Mouse (Mus musculus): ENCODE results near the gene Zfp609. TPM values are rescaled to one million over a fixed set of nuclear protein-coding genes. Genes with fewer than 3 reads are reported as not detected.

Zfp609 gene
- polyA plus RNA-seq, 1 experiment from 2014 or later = 7.4 TPM

- Histone ChIP-seq H3K36me3 (ENCODE audit: insufficient read depth) (peaks cover 15% of the 10 kb centered on the region; the same call in 1 of the 2 replicates), H3K27me3 (ENCODE audit: insufficient read depth, low read length) (no peaks in the 10 kb centered on the region), H3K4me1 (ENCODE audit: insufficient read depth) (0 out of 2 replicates have a peak, but pooled peaks cover 6% of the 10 kb centered on the region), H3K27ac (ENCODE audit: low read depth) (no peak overlapping the region), H3K9ac (no peak overlapping the region), H3K4me2 (no peak overlapping the region), H3K9me3 (ENCODE audit: low read depth, low read length) (no peaks in the 10 kb centered on the region), H3K4me3 (ENCODE audit: low read depth, low read length) (no peak overlapping the region)
- 84% methylated on average over 3 of the region's 3 CpGs for WGBS
- DNase-seq = no peak
- no peak for TF ChIP-seq CTCF (IDR thresholded peaks at IDR 0.05; ENCODE audit: low read depth)
- ATAC-seq (ENCODE audit: insufficient read depth) = no peak
Measured at GRCm38 (mm10) chr9:65793506-65793905, 33.9 kb downstream of the Zfp609 start.

GRCm38 (mm10) chr9:65793086-65793485 lies 34.3 kb downstream of the Zfp609 start:
- H3K9me3 ChIP-seq (ENCODE audit: low read depth, low read length) = no peaks in the 10 kb centered on the region
- no peak overlapping the region for H3K27ac ChIP-seq (ENCODE audit: low read depth)
- H3K4me3 ChIP-seq (ENCODE audit: low read depth, low read length) = no peak overlapping the region
- H3K36me3 ChIP-seq (ENCODE audit: insufficient read depth) = peaks cover 15% of the 10 kb centered on the region; the same call in 1 of the 2 replicates
- H3K9ac ChIP-seq = no peak overlapping the region
- 0 out of 2 replicates have a peak, but pooled peaks cover 6% of the 10 kb centered on the region for H3K4me1 ChIP-seq (ENCODE audit: insufficient read depth)
- DNase-seq (no peak), ATAC-seq (ENCODE audit: insufficient read depth) (no peak)
- WGBS = 79% methylated on average over 3 of the region's 3 CpGs
- no peaks in the 10 kb centered on the region for H3K27me3 ChIP-seq (ENCODE audit: insufficient read depth, low read length)
- no peak overlapping the region for H3K4me2 ChIP-seq
- no peak for TF ChIP-seq CTCF (IDR thresholded peaks at IDR 0.05; ENCODE audit: low read depth)

- H3K27me3 ChIP-seq (ENCODE audit: insufficient read depth, low read length) = no peaks in the 10 kb centered on the region
- ATAC-seq (ENCODE audit: insufficient read depth) = no peak
- no peak overlapping the region for H3K27ac ChIP-seq (ENCODE audit: low read depth)
- H3K36me3 ChIP-seq (ENCODE audit: insufficient read depth) = peaks cover 15% of the 10 kb centered on the region; the same call in 1 of the 2 replicates
- H3K4me2 ChIP-seq = no peak overlapping the region
- no peak for DNase-seq
- H3K9ac ChIP-seq = no peak overlapping the region
- TF ChIP-seq CTCF (IDR thresholded peaks at IDR 0.05; ENCODE audit: low read depth) = no peak
- H3K4me3 ChIP-seq (ENCODE audit: low read depth, low read length) = no peak overlapping the region
- H3K4me1 ChIP-seq (ENCODE audit: insufficient read depth) = peaks cover 6% of the 10 kb centered on the region; the same call in 1 of the 2 replicates
- no peaks in the 10 kb centered on the region for H3K9me3 ChIP-seq (ENCODE audit: low read depth, low read length)
Measured at GRCm38 (mm10) chr9:65791846-65792245, 35.5 kb downstream of the Zfp609 start.

- no peaks in the 10 kb centered on the region for H3K27me3 ChIP-seq (ENCODE audit: insufficient read depth, low read length)
- H3K4me3 ChIP-seq (ENCODE audit: low read depth, low read length) = no peak overlapping the region
- no peak overlapping the region for H3K27ac ChIP-seq (ENCODE audit: low read depth)
- H3K36me3 ChIP-seq (ENCODE audit: insufficient read depth) = peaks cover 15% of the 10 kb centered on the region; the same call in 1 of the 2 replicates
- 59% methylated on average over 4 of the region's 4 CpGs for WGBS
- H3K9ac ChIP-seq = no peak overlapping the region
- H3K9me3 ChIP-seq (ENCODE audit: low read depth, low read length) = no peaks in the 10 kb centered on the region
- H3K4me2 ChIP-seq = no peak overlapping the region
- no peak for TF ChIP-seq CTCF (IDR thresholded peaks at IDR 0.05; ENCODE audit: low read depth)
- H3K4me1 ChIP-seq (ENCODE audit: insufficient read depth) = peaks cover 6% of the 10 kb centered on the region; the same call in 1 of the 2 replicates
- no peak for ATAC-seq (ENCODE audit: insufficient read depth)
- DNase-seq = peak; percentile 31
Measured at GRCm38 (mm10) chr9:65791106-65791505, 36.3 kb downstream of the Zfp609 start.

GRCm38 (mm10) chr9:65789788-65790187 lies 37.6 kb downstream of the Zfp609 start:
- Histone ChIP-seq H3K27me3 (ENCODE audit: insufficient read depth, low read length) (no peaks in the 10 kb centered on the region), H3K4me3 (ENCODE audit: low read depth, low read length) (no peak overlapping the region), H3K9ac (no peak overlapping the region), H3K36me3 (ENCODE audit: insufficient read depth) (peaks cover 12% of the 10 kb centered on the region; the same call in 1 of the 2 replicates), H3K4me2 (no peak overlapping the region), H3K27ac (ENCODE audit: low read depth) (no peak overlapping the region), H3K9me3 (ENCODE audit: low read depth, low read length) (no peaks in the 10 kb centered on the region), H3K4me1 (ENCODE audit: insufficient read depth) (peaks cover 6% of the 10 kb centered on the region; the same call in 1 of the 2 replicates)
- no peak for TF ChIP-seq CTCF (IDR thresholded peaks at IDR 0.05; ENCODE audit: low read depth)
- ATAC-seq (ENCODE audit: insufficient read depth) (no peak), DNase-seq (no peak)
- 86% methylated on average over 3 of the region's 3 CpGs for WGBS

- DNase-seq = peak; percentile 37
- Histone ChIP-seq H3K9me3 (ENCODE audit: low read depth, low read length) (no peaks in the 10 kb centered on the region), H3K4me3 (ENCODE audit: low read depth, low read length) (no peak overlapping the region), H3K4me1 (ENCODE audit: insufficient read depth) (peaks cover 6% of the 10 kb centered on the region; the same call in 1 of the 2 replicates), H3K4me2 (no peak overlapping the region), H3K27me3 (ENCODE audit: insufficient read depth, low read length) (no peaks in the 10 kb centered on the region), H3K27ac (ENCODE audit: low read depth) (no peak overlapping the region), H3K36me3 (ENCODE audit: insufficient read depth) (0 out of 2 replicates have a peak, but pooled peaks cover 4% of the 10 kb centered on the region), H3K9ac (no peak overlapping the region)
- no peak for ATAC-seq (ENCODE audit: insufficient read depth)
- no peak for TF ChIP-seq CTCF (IDR thresholded peaks at IDR 0.05; ENCODE audit: low read depth)
- WGBS = 62% methylated on average over 4 of the region's 4 CpGs
Measured at GRCm38 (mm10) chr9:65788556-65788955, 38.8 kb downstream of the Zfp609 start.

- ATAC-seq (ENCODE audit: insufficient read depth) (no peak), DNase-seq (no peak)
- Histone ChIP-seq H3K9me3 (ENCODE audit: low read depth, low read length) (no peaks in the 10 kb centered on the region), H3K4me1 (ENCODE audit: insufficient read depth) (peaks cover 6% of the 10 kb centered on the region; the same call in 1 of the 2 replicates), H3K4me3 (ENCODE audit: low read depth, low read length) (no peak overlapping the region), H3K27me3 (ENCODE audit: insufficient read depth, low read length) (no peaks in the 10 kb centered on the region), H3K9ac (no peak overlapping the region), H3K36me3 (ENCODE audit: insufficient read depth) (no peaks in the 10 kb centered on the region), H3K4me2 (no peak overlapping the region), H3K27ac (ENCODE audit: low read depth) (peak overlapping the region; percentile 25; the same call in 1 of the 2 replicates)
- no peak for TF ChIP-seq CTCF (IDR thresholded peaks at IDR 0.05; ENCODE audit: low read depth)
- WGBS = 62% methylated on average over 4 of the region's 4 CpGs
Measured at GRCm38 (mm10) chr9:65787829-65788344, 39.5 kb downstream of the Zfp609 start.

All from lung, embryonic 14.5 days (tissue).